Mouse (Mus musculus) forebrain, embryonic 13.5 days (tissue): ENCODE measurements around the gene Fry. TPM values are rescaled to one million over a fixed set of nuclear protein-coding genes. Genes with fewer than 3 reads are reported as not detected.

Experiments used
- ATAC-seq: fragments of 200-750 bp; cut with Nextera tagmentation; 2 replicates; pipeline ENCODE4 v1.8.0; 2017
- H3K27ac ChIP-seq: fragments of 300-500 bp; sonication (generic); 2 replicates; pipeline ENCODE4 v1.5.1; 2015; ENCODE audit warnings: inconsistent platforms, mild to moderate bottlenecking, moderate library complexity
- H3K27me3 ChIP-seq: fragments of 300-500 bp; sonication (generic); 2 replicates; pipeline ENCODE4 v1.6.1; 2015; ENCODE audit warnings: mild to moderate bottlenecking, inconsistent platforms
- H3K36me3 ChIP-seq: fragments of 300-500 bp; sonication (generic); 2 replicates; pipeline ENCODE4 v1.6.1; 2015; ENCODE audit warnings: mild to moderate bottlenecking, inconsistent platforms; ENCODE audit not compliant: poor library complexity, severe bottlenecking
- H3K4me1 ChIP-seq: fragments of 300-500 bp; sonication (generic); 2 replicates; pipeline ENCODE4 v1.6.1; 2015; ENCODE audit warnings: inconsistent platforms
- H3K4me2 ChIP-seq: fragments of 300-500 bp; sonication (generic); 2 replicates; pipeline ENCODE4 v1.6.1; 2015; ENCODE audit warnings: inconsistent platforms, mild to moderate bottlenecking, moderate library complexity
- H3K4me3 ChIP-seq: fragments of 300-500 bp; sonication (generic); 2 replicates; pipeline ENCODE4 v1.5.1; 2015; ENCODE audit warnings: mild to moderate bottlenecking, inconsistent platforms
- H3K9ac ChIP-seq: fragments of 300-500 bp; sonication (generic); 2 replicates; pipeline ENCODE4 v1.6.1; 2015; ENCODE audit warnings: mild to moderate bottlenecking, inconsistent platforms
- H3K9me3 ChIP-seq: fragments of 300-500 bp; sonication (generic); replicated peaks from 2 replicates; pipeline ENCODE4 v1.6.1; 2016; ENCODE audit warnings: inconsistent platforms
- WGBS: fragments of 180-500 bp; shearing (Covaris S2); methylation state at CpG from one replicate; pipeline ENCODE4 v1.1.7; 2015; 5-methylcytosine and 5-hydroxymethylcytosine counted together
- polyA plus RNA-seq: library from polyadenylated mRNA; unstranded; fragments of >200 nt; fragmentation: Nextera tagmentation; extraction: Ambion mirVana; gene quantifications from 2 replicates; pipeline ENCODE4 v1.2.1, GENCODE M21; 2015

Fry gene
- polyA plus RNA-seq, 1 experiment from 2014 or later, result 20.8 TPM

- Histone ChIP-seq H3K4me2 (no peak overlapping the region), H3K27ac (0 out of 2 replicates have a peak overlapping the region, but pooled peaks have one; percentile 1), H3K27me3 (peaks cover 3% of the 10 kb centered on the region; the same call in 1 of the 2 replicates), H3K4me1 (peaks cover 16% of the 10 kb centered on the region), H3K9ac (no peak overlapping the region), H3K4me3 (no peak overlapping the region), H3K36me3 (no peaks in the 10 kb centered on the region), H3K9me3 (0 out of 2 replicates have a peak, but pooled peaks cover under 1% of the 10 kb centered on the region)
- WGBS, result 84% methylated on average over 4 of the region's 4 CpGs
- no peak for ATAC-seq
Observed at GRCm38 (mm10) chr5:150114778-150115177, 3.7 kb upstream of the Fry start.

GRCm38 (mm10) chr5:150115271-150116092 is 3.0 kb upstream of the Fry start:
- H3K9ac ChIP-seq, result 0 out of 2 replicates have a peak overlapping the region, but pooled peaks have one; percentile 21
- peaks cover 3% of the 10 kb centered on the region; the same call in 1 of the 2 replicates for H3K27me3 ChIP-seq
- ATAC-seq, result no peak
- H3K4me1 ChIP-seq, result peaks cover 16% of the 10 kb centered on the region
- WGBS, result 72% methylated on average over 16 of the region's 16 CpGs
- 0 out of 2 replicates have a peak overlapping the region, but pooled peaks have one; percentile 1 for H3K27ac ChIP-seq
- no peak overlapping the region for H3K4me2 ChIP-seq
- no peaks in the 10 kb centered on the region for H3K9me3 ChIP-seq
- no peak overlapping the region for H3K4me3 ChIP-seq
- no peaks in the 10 kb centered on the region for H3K36me3 ChIP-seq

- H3K27ac ChIP-seq, result no peak overlapping the region
Observed at GRCm38 (mm10) chr5:150116216-150116905, 2.1 kb upstream of the Fry start.

GRCm38 (mm10) chr5:150116906-150117216 is 1.6 kb upstream of the Fry start:
- no peak overlapping the region for H3K27ac ChIP-seq
- H3K4me2 ChIP-seq, result no peak overlapping the region
- no peak overlapping the region for H3K9ac ChIP-seq
- no peak for ATAC-seq
- peaks cover 16% of the 10 kb centered on the region for H3K4me1 ChIP-seq
- peaks cover 3% of the 10 kb centered on the region; the same call in 1 of the 2 replicates for H3K27me3 ChIP-seq
- H3K4me3 ChIP-seq, result no peak overlapping the region
- H3K9me3 ChIP-seq, result no peaks in the 10 kb centered on the region
- WGBS, result 83% methylated on average over 6 of the region's 6 CpGs
- no peaks in the 10 kb centered on the region for H3K36me3 ChIP-seq

More at GRCm38 (mm10) chr5:150116216-150116905, 2.1 kb upstream of the Fry start:
- ATAC-seq, result no peak
- Histone ChIP-seq H3K9me3 (no peaks in the 10 kb centered on the region), H3K36me3 (no peaks in the 10 kb centered on the region), H3K4me3 (no peak overlapping the region), H3K4me2 (no peak overlapping the region), H3K27me3 (peaks cover 3% of the 10 kb centered on the region; the same call in 1 of the 2 replicates), H3K9ac (no peak overlapping the region), H3K4me1 (peaks cover 16% of the 10 kb centered on the region)
- 77% methylated on average over 9 of the region's 9 CpGs for WGBS

- H3K4me2 ChIP-seq, result peak overlapping the region; percentile 78
- no peaks in the 10 kb centered on the region for H3K36me3 ChIP-seq
- 22% methylated on average over 8 of the region's 8 CpGs for WGBS
- no peak overlapping the region for H3K27ac ChIP-seq
- H3K4me1 ChIP-seq, result peaks cover 16% of the 10 kb centered on the region
- H3K9ac ChIP-seq, result peak overlapping the region; percentile 58; the same call in 1 of the 2 replicates
- H3K4me3 ChIP-seq, result peak overlapping the region; percentile 60
- H3K27me3 ChIP-seq, result peaks cover 3% of the 10 kb centered on the region; the same call in 1 of the 2 replicates
- no peak for ATAC-seq
- H3K9me3 ChIP-seq, result no peaks in the 10 kb centered on the region
Observed at GRCm38 (mm10) chr5:150118124-150118454, 356 bp upstream of the Fry start.

- no peaks in the 10 kb centered on the region for H3K36me3 ChIP-seq
- ATAC-seq, result no peak
Observed at GRCm38 (mm10) chr5:150120676-150121075, 2.2 kb downstream of the Fry start.

GRCm38 (mm10) chr5:150122095-150122494 is 3.6 kb downstream of the Fry start:
- Histone ChIP-seq H3K27ac (no peak overlapping the region), H3K9ac (no peak overlapping the region), H3K27me3 (peaks cover 3% of the 10 kb centered on the region; the same call in 1 of the 2 replicates), H3K36me3 (no peaks in the 10 kb centered on the region), H3K4me2 (no peak overlapping the region), H3K4me1 (no peaks in the 10 kb centered on the region; the same call in 1 of the 2 replicates), H3K9me3 (no peaks in the 10 kb centered on the region), H3K4me3 (no peak overlapping the region)
- WGBS, result 88% methylated on average over 4 of the region's 4 CpGs
- ATAC-seq, result no peak

More at GRCm38 (mm10) chr5:150120676-150121075, 2.2 kb downstream of the Fry start:
- H3K9me3 ChIP-seq, result no peaks in the 10 kb centered on the region
- no peak overlapping the region for H3K4me2 ChIP-seq
- H3K27ac ChIP-seq, result no peak overlapping the region
- H3K9ac ChIP-seq, result no peak overlapping the region
- no peak overlapping the region for H3K4me3 ChIP-seq
- H3K4me1 ChIP-seq, result peaks cover 4% of the 10 kb centered on the region
- H3K27me3 ChIP-seq, result peaks cover 3% of the 10 kb centered on the region; the same call in 1 of the 2 replicates
- 94% methylated on average over 8 of the region's 8 CpGs for WGBS

GRCm38 (mm10) chr5:150122571-150122970 is 4.1 kb downstream of the Fry start:
- H3K27me3 ChIP-seq, result peaks cover 3% of the 10 kb centered on the region; the same call in 1 of the 2 replicates
- H3K36me3 ChIP-seq, result no peaks in the 10 kb centered on the region
- no peak overlapping the region for H3K4me2 ChIP-seq
- H3K4me1 ChIP-seq, result no peaks in the 10 kb centered on the region; the same call in 1 of the 2 replicates
- WGBS, result 81% methylated on average over 2 of the region's 2 CpGs
- H3K27ac ChIP-seq, result no peak overlapping the region
- no peak overlapping the region for H3K9ac ChIP-seq
- H3K4me3 ChIP-seq, result no peak overlapping the region
- H3K9me3 ChIP-seq, result no peaks in the 10 kb centered on the region
- ATAC-seq, result no peak

GRCm38 (mm10) chr5:150125920-150126319 is 7.5 kb downstream of the Fry start:
- H3K4me2 ChIP-seq, result no peak overlapping the region
- H3K9ac ChIP-seq, result no peak overlapping the region
- H3K27ac ChIP-seq, result no peak overlapping the region
- H3K36me3 ChIP-seq, result no peaks in the 10 kb centered on the region
- no peaks in the 10 kb centered on the region for H3K27me3 ChIP-seq
- no peak for ATAC-seq
- no peaks in the 10 kb centered on the region for H3K9me3 ChIP-seq
- 85% methylated on average over 9 of the region's 9 CpGs for WGBS
- H3K4me3 ChIP-seq, result no peak overlapping the region
- peaks cover 11% of the 10 kb centered on the region for H3K4me1 ChIP-seq

GRCm38 (mm10) chr5:150128432-150128831 is 10.0 kb downstream of the Fry start:
- no peak for ATAC-seq
- H3K27ac ChIP-seq, result no peak overlapping the region
- 84% methylated on average over 8 of the region's 8 CpGs for WGBS
- H3K9me3 ChIP-seq, result no peaks in the 10 kb centered on the region
- H3K9ac ChIP-seq, result no peak overlapping the region
- H3K4me3 ChIP-seq, result no peak overlapping the region
- no peaks in the 10 kb centered on the region for H3K36me3 ChIP-seq
- H3K4me1 ChIP-seq, result peaks cover 15% of the 10 kb centered on the region
- no peak overlapping the region for H3K4me2 ChIP-seq
- no peaks in the 10 kb centered on the region for H3K27me3 ChIP-seq

GRCm38 (mm10) chr5:150130144-150130543 is 11.7 kb downstream of the Fry start:
- Histone ChIP-seq H3K4me1 (peaks cover 15% of the 10 kb centered on the region), H3K4me2 (no peak overlapping the region), H3K27ac (no peak overlapping the region), H3K9ac (no peak overlapping the region), H3K36me3 (no peaks in the 10 kb centered on the region), H3K9me3 (no peaks in the 10 kb centered on the region), H3K27me3 (no peaks in the 10 kb centered on the region), H3K4me3 (no peak overlapping the region)
- ATAC-seq, result no peak
- 70% methylated on average over 7 of the region's 7 CpGs for WGBS

GRCm38 (mm10) chr5:150131166-150131565 is 12.7 kb downstream of the Fry start:
- Histone ChIP-seq H3K4me2 (no peak overlapping the region), H3K27me3 (no peaks in the 10 kb centered on the region), H3K36me3 (no peaks in the 10 kb centered on the region), H3K27ac (no peak overlapping the region), H3K9ac (no peak overlapping the region), H3K4me1 (peaks cover 15% of the 10 kb centered on the region), H3K4me3 (no peak overlapping the region), H3K9me3 (no peaks in the 10 kb centered on the region)
- WGBS, result 65% methylated on average over 7 of the region's 7 CpGs
- 0 out of 2 replicates have a peak, but pooled peaks have one; percentile 10 for ATAC-seq
